Mouse (Mus musculus) embryonic facial prominence, embryonic 10.5 days (tissue): ENCODE results near the gene Rhou. TPM values are rescaled to one million over a fixed set of nuclear protein-coding genes. Genes with fewer than 3 reads are reported as not detected.
"Not testable (repeated sequence)": the region's sequence is repeated elsewhere in the genome, so short reads cannot be mapped to it uniquely, and the experiment has no call there.

Source experiments
- DNase-seq: peaks from one replicate; pipeline ENCODE4 v3.0.0-alpha.2; 2017; ENCODE audit warnings: low spot score
- H3K27ac ChIP-seq: fragments of 300-500 bp; sonication (generic); replicated peaks from 2 replicates; pipeline ENCODE4 v1.5.1; 2016; ENCODE audit warnings: mild to moderate bottlenecking
- H3K27me3 ChIP-seq: fragments of 300-500 bp; sonication (generic); replicated peaks from 2 replicates; pipeline ENCODE4 v1.6.1; 2016; ENCODE audit warnings: low read depth, mild to moderate bottlenecking; ENCODE audit not compliant: poor library complexity, severe bottlenecking
- H3K36me3 ChIP-seq: fragments of 300-500 bp; sonication (generic); replicated peaks from 2 replicates; pipeline ENCODE4 v1.6.1; 2016; ENCODE audit warnings: mild to moderate bottlenecking, moderate library complexity
- H3K4me1 ChIP-seq: fragments of 300-500 bp; sonication (generic); 2 replicates; pipeline ENCODE4 v1.6.1; 2016
- H3K4me3 ChIP-seq: fragments of 300-500 bp; sonication (generic); 2 replicates; pipeline ENCODE4 v1.5.1; 2016; ENCODE audit warnings: mild to moderate bottlenecking, moderate library complexity
- H3K9me3 ChIP-seq: fragments of 300-500 bp; sonication (generic); 2 replicates; pipeline ENCODE4 v1.6.1; 2016; ENCODE audit warnings: mild to moderate bottlenecking
- WGBS: fragments of 180-500 bp; shearing (Covaris S2); methylation state at CpG from one replicate; pipeline ENCODE4 v1.1.7; 2016; 5-methylcytosine and 5-hydroxymethylcytosine counted together
- polyA plus RNA-seq: library from polyadenylated mRNA; unstranded; fragments of >200 nt; fragmentation: Nextera tagmentation; extraction: Ambion mirVana; gene quantifications from 2 replicates; pipeline ENCODE4 v1.2.1, GENCODE M21; 2016

Gene Rhou
- polyA plus RNA-seq, result 6.2 and 6.3 TPM in 2 replicates

GRCm38 (mm10) chr8:123653308-123653993 is at the start of gene Rhou:
Gene Rhou, plus strand, starts transcription at chr8:123653929.
- WGBS, result under 1% methylated on average over 58 of the region's 58 CpGs

GRCm38 (mm10) chr8:123612652-123613051 is 41.1 kb upstream of the Rhou start:
- not testable (repeated sequence) for H3K4me1 ChIP-seq, H3K4me3 ChIP-seq, H3K9me3 ChIP-seq, H3K27me3 ChIP-seq, DNase-seq, H3K36me3 ChIP-seq, H3K27ac ChIP-seq
- WGBS, result 66% methylated on average over 2 of the region's 5 CpGs

More at GRCm38 (mm10) chr8:123653308-123653993, at the start of gene Rhou:
- peaks cover 26% of the 10 kb centered on the region for H3K36me3 ChIP-seq
- H3K4me1 ChIP-seq, result peaks cover 39% of the 10 kb centered on the region
- DNase-seq, result peak; percentile 95
- peak within 1 kb of the TSS; percentile 77 for H3K4me3 ChIP-seq
- H3K9me3 ChIP-seq, result no peaks in the 10 kb centered on the region
- peak within 1 kb of the TSS; percentile 94 for H3K27ac ChIP-seq
- peaks cover 4% of the 10 kb centered on the region; the same call in 1 of the 2 replicates for H3K27me3 ChIP-seq

GRCm38 (mm10) chr8:123623523-123623922 is 30.2 kb upstream of the Rhou start:
- not testable (repeated sequence) for H3K36me3 ChIP-seq, H3K4me3 ChIP-seq, DNase-seq, H3K4me1 ChIP-seq, H3K9me3 ChIP-seq, H3K27ac ChIP-seq
- H3K27me3 ChIP-seq, result peaks cover 49% of the 10 kb centered on the region
- no CpG with 5 or more reads among the region's 39 CpGs for WGBS

DNA sequence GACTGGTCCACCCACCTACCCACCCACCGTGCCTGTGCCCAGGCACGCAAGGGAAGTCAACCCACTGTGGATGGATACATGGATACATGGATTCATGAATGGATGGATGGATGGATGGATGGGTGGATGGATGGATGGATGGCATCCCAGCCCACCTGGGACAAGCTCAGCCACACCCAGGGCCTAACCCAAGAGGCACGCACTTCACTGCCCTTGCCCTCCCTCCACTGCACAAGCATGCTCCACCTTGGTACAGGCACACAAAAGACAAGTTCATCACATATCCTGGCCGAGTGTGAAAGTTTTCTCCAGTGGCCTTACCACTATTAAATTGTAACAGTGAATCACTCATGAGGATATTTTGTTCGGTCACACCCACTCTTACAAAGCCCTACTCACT is 29.5 kb upstream of the Rhou start:
- H3K27ac ChIP-seq, result no peak overlapping the region
- H3K36me3 ChIP-seq, result no peaks in the 10 kb centered on the region
- H3K4me1 ChIP-seq, result peaks cover 13% of the 10 kb centered on the region
- DNase-seq, result peak; percentile 7
- H3K27me3 ChIP-seq, result peaks cover 51% of the 10 kb centered on the region
- 67% methylated on average over 5 of the region's 5 CpGs for WGBS
- no peaks in the 10 kb centered on the region for H3K9me3 ChIP-seq
- H3K4me3 ChIP-seq, result peak overlapping the region; percentile 27; the same call in 1 of the 2 replicates

DNA sequence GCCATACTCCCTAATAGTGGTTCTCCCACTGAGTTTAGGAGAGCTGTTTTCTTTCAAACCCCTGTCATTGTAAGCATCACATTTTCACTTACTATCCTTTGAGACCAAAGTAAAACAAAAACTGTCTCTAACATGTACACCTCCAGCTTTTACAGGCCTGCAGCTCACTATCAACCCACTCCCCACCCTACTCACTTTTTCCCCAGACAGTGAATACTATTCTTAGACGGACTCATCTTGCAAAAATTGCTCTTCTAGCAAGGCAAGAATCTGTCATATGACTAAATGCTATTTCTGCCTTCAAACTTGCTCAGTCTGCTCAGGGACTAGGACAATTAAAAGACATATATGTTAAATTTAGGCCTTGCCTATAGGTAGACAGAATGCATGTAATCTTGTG is 29.0 kb upstream of the Rhou start:
- Histone ChIP-seq H3K4me3 (no peak overlapping the region), H3K9me3 (no peaks in the 10 kb centered on the region), H3K4me1 (peaks cover 16% of the 10 kb centered on the region), H3K27me3 (peaks cover 56% of the 10 kb centered on the region), H3K27ac (no peak overlapping the region), H3K36me3 (no peaks in the 10 kb centered on the region)
- WGBS, result 51% methylated on average over 1 of the region's 1 CpGs
- no peak for DNase-seq

DNA sequence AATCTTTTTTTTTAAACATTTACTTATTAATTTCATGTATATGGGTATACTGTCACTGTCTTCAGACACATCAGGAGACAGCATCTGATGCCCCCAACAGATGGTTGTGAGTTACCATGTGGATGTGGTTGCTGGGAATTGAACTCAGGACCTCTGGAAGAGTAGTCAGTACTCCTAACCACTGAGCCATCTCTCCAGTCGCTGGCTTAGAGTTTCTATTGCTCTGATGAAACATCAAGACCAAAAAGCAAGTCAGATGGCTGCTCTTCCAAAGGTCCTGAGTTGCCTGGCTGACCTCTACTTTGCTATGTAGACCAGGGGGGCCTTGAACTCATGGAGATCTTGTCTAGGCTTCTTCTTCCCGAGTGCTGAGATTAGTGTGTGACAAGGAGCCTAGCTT is 28.0 kb upstream of the Rhou start:
- no peaks in the 10 kb centered on the region for H3K36me3 ChIP-seq
- 25% methylated on average over 2 of the region's 2 CpGs for WGBS
- peaks cover 22% of the 10 kb centered on the region for H3K4me1 ChIP-seq
- DNase-seq, result no peak
- no peak overlapping the region for H3K27ac ChIP-seq
- no peaks in the 10 kb centered on the region for H3K9me3 ChIP-seq
- no peak overlapping the region for H3K4me3 ChIP-seq
- peaks cover 63% of the 10 kb centered on the region for H3K27me3 ChIP-seq

GRCm38 (mm10) chr8:123627410-123628147 is 26.1 kb upstream of the Rhou start:
- Histone ChIP-seq H3K36me3 (no peaks in the 10 kb centered on the region), H3K27ac (no peak overlapping the region), H3K27me3 (peaks cover 74% of the 10 kb centered on the region), H3K9me3 (no peaks in the 10 kb centered on the region), H3K4me1 (peaks cover 24% of the 10 kb centered on the region), H3K4me3 (no peak overlapping the region)
- WGBS, result 64% methylated on average over 6 of the region's 6 CpGs
- DNase-seq, result no peak

DNA sequence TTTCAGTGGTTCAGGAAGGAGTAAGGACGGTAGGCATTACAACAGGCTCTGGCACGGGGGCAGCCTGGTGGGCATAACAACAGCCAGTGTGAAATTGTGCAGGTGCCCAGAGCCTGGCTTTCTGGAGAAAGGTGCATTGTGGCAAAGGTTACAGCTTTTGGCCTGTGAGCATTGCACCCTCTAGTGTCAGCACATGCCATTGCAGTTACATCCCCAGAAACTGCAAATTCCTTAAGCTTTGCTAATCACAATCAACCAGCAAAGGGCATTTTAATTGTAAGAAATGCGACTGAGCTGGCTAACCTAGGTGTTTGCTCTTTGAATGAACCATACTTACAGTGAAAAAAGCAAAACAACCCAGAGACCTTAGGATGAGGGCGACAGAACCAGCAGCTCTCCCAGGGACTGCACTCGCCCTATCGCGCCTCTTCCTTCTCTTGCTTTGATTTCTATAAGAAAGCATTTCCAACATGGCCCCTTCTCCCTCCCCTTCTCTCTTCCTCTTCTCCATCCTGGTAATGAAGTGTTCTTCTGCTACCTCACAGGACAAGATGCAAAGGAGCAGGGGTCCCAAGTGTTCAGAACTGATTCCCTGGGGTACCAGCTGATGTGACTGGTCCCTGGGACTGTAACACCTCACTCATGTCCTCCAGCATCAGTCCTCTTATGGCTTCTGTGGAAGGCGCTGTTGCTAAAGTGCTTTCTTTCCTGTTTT is 25.3 kb upstream of the Rhou start:
- Histone ChIP-seq H3K27me3 (peaks cover 74% of the 10 kb centered on the region), H3K4me3 (peak overlapping the region; percentile 53), H3K4me1 (peaks cover 29% of the 10 kb centered on the region), H3K36me3 (no peaks in the 10 kb centered on the region), H3K9me3 (no peaks in the 10 kb centered on the region), H3K27ac (no peak overlapping the region)
- 3% methylated on average over 8 of the region's 8 CpGs for WGBS
- DNase-seq, result peak; percentile 64

GRCm38 (mm10) chr8:123628968-123629755 is 24.6 kb upstream of the Rhou start:
- DNase-seq, result peak; percentile 90
- Histone ChIP-seq H3K4me3 (peak overlapping the region; percentile 53), H3K4me1 (peaks cover 29% of the 10 kb centered on the region), H3K9me3 (no peaks in the 10 kb centered on the region), H3K27ac (no peak overlapping the region), H3K27me3 (peaks cover 72% of the 10 kb centered on the region), H3K36me3 (no peaks in the 10 kb centered on the region)
- 13% methylated on average over 19 of the region's 19 CpGs for WGBS

DNA sequence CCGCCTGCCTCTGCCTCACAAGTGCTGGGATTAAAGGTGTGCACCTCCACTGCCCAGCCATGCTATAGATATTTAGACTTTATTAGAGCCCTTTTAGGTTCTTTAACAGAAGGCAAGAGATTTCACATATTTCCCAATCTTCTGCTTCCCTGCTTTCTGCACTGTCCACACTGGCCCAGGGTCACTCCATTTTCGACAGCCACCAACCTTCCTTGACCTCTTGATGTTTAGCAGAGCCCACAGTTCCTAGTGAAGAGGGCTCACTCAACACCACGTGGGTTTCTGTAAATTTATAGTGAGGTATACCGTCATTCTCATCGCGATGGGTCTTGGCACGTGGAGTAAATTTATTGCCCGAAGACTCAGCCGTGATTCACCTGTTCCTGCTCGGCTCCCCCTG is 23.7 kb upstream of the Rhou start:
- Histone ChIP-seq H3K36me3 (no peaks in the 10 kb centered on the region), H3K27ac (no peak overlapping the region), H3K9me3 (no peaks in the 10 kb centered on the region), H3K27me3 (peaks cover 63% of the 10 kb centered on the region), H3K4me3 (peak overlapping the region; percentile 42), H3K4me1 (peaks cover 29% of the 10 kb centered on the region)
- DNase-seq, result no peak
- WGBS, result 55% methylated on average over 10 of the region's 10 CpGs

- DNase-seq, result peak; percentile 18
- 36% methylated on average over 12 of the region's 12 CpGs for WGBS
- peak overlapping the region; percentile 42 for H3K4me3 ChIP-seq
- peaks cover 29% of the 10 kb centered on the region for H3K4me1 ChIP-seq
- no peak overlapping the region for H3K27ac ChIP-seq
- H3K36me3 ChIP-seq, result no peaks in the 10 kb centered on the region
- no peaks in the 10 kb centered on the region for H3K9me3 ChIP-seq
- peaks cover 55% of the 10 kb centered on the region for H3K27me3 ChIP-seq
Measured at GRCm38 (mm10) chr8:123630841-123631251, 22.9 kb upstream of the Rhou start.

GRCm38 (mm10) chr8:123631746-123632145 is 22.0 kb upstream of the Rhou start:
- H3K9me3 ChIP-seq, DNase-seq, H3K36me3 ChIP-seq, H3K4me3 ChIP-seq, H3K27ac ChIP-seq: not testable (repeated sequence)
- Histone ChIP-seq H3K4me1 (peaks cover 29% of the 10 kb centered on the region), H3K27me3 (peaks cover 46% of the 10 kb centered on the region)
- 74% methylated on average over 3 of the region's 3 CpGs for WGBS
